Mouse (Mus musculus): ENCODE results near the gene Rhobtb1.

- TF ChIP-seq CTCF (IDR thresholded peaks at IDR 0.05; ENCODE audit: extremely low read depth, insufficient read depth, insufficient read length, insufficient replicate concordance) (no peak), POLR2A (IDR thresholded peaks at IDR 0.05; ENCODE audit: low read depth, low read length) (no peak)
Measured at GRCm38 (mm10) chr10:69327362-69327761, 176.1 kb downstream of the Rhobtb1 start.
